Mouse (Mus musculus) embryonic facial prominence, embryonic 13.5 days (tissue): ENCODE measurements around the gene Htra2. TPM values are rescaled to one million over a fixed set of nuclear protein-coding genes. Genes with fewer than 3 reads are reported as not detected.

Source experiments
- ATAC-seq: fragments of 200-750 bp; cut with Nextera tagmentation; 2 replicates; pipeline ENCODE4 v1.8.0; 2017; ENCODE audit warnings: low read depth; ENCODE audit not compliant: insufficient number of reproducible peaks, insufficient read depth, low FRiP score, low TSS enrichment
- H3K27ac ChIP-seq: fragments of 300-500 bp; sonication (generic); 2 replicates; pipeline ENCODE4 v1.5.1; 2015; ENCODE audit warnings: moderate library complexity, mild to moderate bottlenecking, inconsistent platforms
- H3K27me3 ChIP-seq: fragments of 300-500 bp; sonication (generic); 2 replicates; pipeline ENCODE4 v1.6.1; 2015; ENCODE audit warnings: mild to moderate bottlenecking, inconsistent platforms
- H3K36me3 ChIP-seq: fragments of 300-500 bp; sonication (generic); 2 replicates; pipeline ENCODE4 v1.6.1; 2015; ENCODE audit warnings: mild to moderate bottlenecking, inconsistent platforms
- H3K4me1 ChIP-seq: fragments of 300-500 bp; sonication (generic); 2 replicates; pipeline ENCODE4 v1.6.1; 2015; ENCODE audit warnings: inconsistent platforms
- H3K4me2 ChIP-seq: fragments of 300-500 bp; sonication (generic); 2 replicates; pipeline ENCODE4 v1.6.1; 2015; ENCODE audit warnings: moderate library complexity, mild to moderate bottlenecking, inconsistent platforms
- H3K4me3 ChIP-seq: fragments of 300-500 bp; sonication (generic); 2 replicates; pipeline ENCODE4 v1.5.1; 2015; ENCODE audit warnings: mild to moderate bottlenecking, inconsistent platforms
- H3K9ac ChIP-seq: fragments of 300-500 bp; sonication (generic); 2 replicates; pipeline ENCODE4 v1.6.1; 2015; ENCODE audit warnings: mild to moderate bottlenecking, inconsistent platforms
- H3K9me3 ChIP-seq: fragments of 300-500 bp; sonication (generic); 2 replicates; pipeline ENCODE4 v1.6.1; 2016; ENCODE audit warnings: inconsistent platforms
- WGBS: fragments of 180-500 bp; shearing (Covaris S2); methylation state at CpG from one replicate; pipeline ENCODE4 v1.1.7; 2015; ENCODE audit warnings: mixed read lengths; 5-methylcytosine and 5-hydroxymethylcytosine counted together
- polyA plus RNA-seq: library from polyadenylated mRNA; unstranded; fragments of >200 nt; fragmentation: Nextera tagmentation; extraction: Ambion mirVana; gene quantifications from 2 replicates; pipeline ENCODE4 v1.2.1, GENCODE M21; 2015

Gene Htra2
- polyA plus RNA-seq, 1 experiment from 2014 or later, result 72.6 TPM

- Histone ChIP-seq H3K36me3 (no peaks in the 10 kb centered on the region), H3K4me1 (peaks cover 6% of the 10 kb centered on the region; the same call in 1 of the 2 replicates), H3K9ac (no peak overlapping the region), H3K27me3 (no peaks in the 10 kb centered on the region), H3K9me3 (no peaks in the 10 kb centered on the region), H3K4me2 (no peak overlapping the region), H3K4me3 (no peak overlapping the region), H3K27ac (peak overlapping the region; percentile 28; the same call in 1 of the 2 replicates)
- no peak for ATAC-seq
- 68% methylated on average over 12 of the region's 12 CpGs for WGBS
These were observed 40.3 kb downstream of the Htra2 start for GRCm38 (mm10) chr6:83014482-83015466.

- Histone ChIP-seq H3K36me3 (no peaks in the 10 kb centered on the region), H3K9ac (no peak overlapping the region; the same call in 1 of the 2 replicates), H3K4me1 (peaks cover 6% of the 10 kb centered on the region; the same call in 1 of the 2 replicates), H3K4me2 (no peak overlapping the region), H3K9me3 (no peaks in the 10 kb centered on the region), H3K27me3 (no peaks in the 10 kb centered on the region), H3K4me3 (no peak overlapping the region), H3K27ac (0 out of 2 replicates have a peak overlapping the region, but pooled peaks have one; percentile 11)
- 67% methylated on average over 5 of the region's 5 CpGs for WGBS
- no peak for ATAC-seq
These were observed 41.6 kb downstream of the Htra2 start for GRCm38 (mm10) chr6:83013444-83013843.

- H3K36me3 ChIP-seq, result no peaks in the 10 kb centered on the region
- H3K9ac ChIP-seq, result no peak overlapping the region
- H3K4me2 ChIP-seq, result no peak overlapping the region
- ATAC-seq, result no peak
- H3K4me1 ChIP-seq, result peaks cover 6% of the 10 kb centered on the region; the same call in 1 of the 2 replicates
- 77% methylated on average over 6 of the region's 6 CpGs for WGBS
- no peaks in the 10 kb centered on the region for H3K9me3 ChIP-seq
- H3K4me3 ChIP-seq, result no peak overlapping the region
- H3K27ac ChIP-seq, result no peak overlapping the region
- no peaks in the 10 kb centered on the region for H3K27me3 ChIP-seq
These were observed 43.3 kb downstream of the Htra2 start for GRCm38 (mm10) chr6:83011756-83012155.

- ATAC-seq, result no peak
- no peak overlapping the region for H3K4me2 ChIP-seq
- WGBS, result 84% methylated on average over 7 of the region's 7 CpGs
- H3K27me3 ChIP-seq, result no peaks in the 10 kb centered on the region
- H3K4me3 ChIP-seq, result no peak overlapping the region
- no peak overlapping the region for H3K9ac ChIP-seq
- H3K4me1 ChIP-seq, result peaks cover 6% of the 10 kb centered on the region; the same call in 1 of the 2 replicates
- no peaks in the 10 kb centered on the region for H3K36me3 ChIP-seq
- H3K27ac ChIP-seq, result no peak overlapping the region
- no peaks in the 10 kb centered on the region for H3K9me3 ChIP-seq
These were observed 43.8 kb downstream of the Htra2 start for GRCm38 (mm10) chr6:83011255-83011654.

GRCm38 (mm10) chr6:83010010-83010409, 45.1 kb downstream of the Htra2 start:
- Histone ChIP-seq H3K9me3 (no peaks in the 10 kb centered on the region), H3K4me1 (peaks cover 17% of the 10 kb centered on the region; the same call in 1 of the 2 replicates), H3K4me2 (no peak overlapping the region), H3K4me3 (no peak overlapping the region), H3K27ac (no peak overlapping the region), H3K9ac (no peak overlapping the region), H3K27me3 (no peaks in the 10 kb centered on the region), H3K36me3 (no peaks in the 10 kb centered on the region)
- 55% methylated on average over 7 of the region's 7 CpGs for WGBS
- ATAC-seq, result no peak

- Histone ChIP-seq H3K9me3 (no peaks in the 10 kb centered on the region), H3K4me1 (peaks cover 19% of the 10 kb centered on the region; the same call in 1 of the 2 replicates), H3K4me3 (no peak overlapping the region), H3K27ac (no peak overlapping the region), H3K9ac (no peak overlapping the region), H3K27me3 (no peaks in the 10 kb centered on the region), H3K4me2 (no peak overlapping the region), H3K36me3 (no peaks in the 10 kb centered on the region)
- WGBS, result 60% methylated on average over 3 of the region's 3 CpGs
- ATAC-seq, result no peak
These were observed 46.4 kb downstream of the Htra2 start for GRCm38 (mm10) chr6:83008659-83009058.

- Histone ChIP-seq H3K36me3 (no peaks in the 10 kb centered on the region), H3K4me1 (0 out of 2 replicates have a peak, but pooled peaks cover 13% of the 10 kb centered on the region), H3K4me2 (no peak overlapping the region), H3K9ac (no peak overlapping the region), H3K9me3 (no peaks in the 10 kb centered on the region), H3K27ac (no peak overlapping the region), H3K27me3 (no peaks in the 10 kb centered on the region), H3K4me3 (no peak overlapping the region)
- WGBS, result 77% methylated on average over 6 of the region's 6 CpGs
- ATAC-seq, result no peak
These were observed 49.0 kb downstream of the Htra2 start for GRCm38 (mm10) chr6:83006114-83006513.

GRCm38 (mm10) chr6:83005444-83006011, 49.5 kb downstream of the Htra2 start:
- H3K9me3 ChIP-seq, result no peaks in the 10 kb centered on the region
- ATAC-seq, result no peak
- 69% methylated on average over 10 of the region's 10 CpGs for WGBS
- no peak overlapping the region for H3K9ac ChIP-seq
- H3K27ac ChIP-seq, result peak overlapping the region; percentile 48
- H3K36me3 ChIP-seq, result no peaks in the 10 kb centered on the region
- H3K4me2 ChIP-seq, result no peak overlapping the region
- H3K27me3 ChIP-seq, result no peaks in the 10 kb centered on the region
- H3K4me3 ChIP-seq, result no peak overlapping the region
- 0 out of 2 replicates have a peak, but pooled peaks cover 13% of the 10 kb centered on the region for H3K4me1 ChIP-seq

- H3K4me3 ChIP-seq, result no peak overlapping the region
- 51% methylated on average over 7 of the region's 7 CpGs for WGBS
- H3K4me2 ChIP-seq, result no peak overlapping the region
- no peak for ATAC-seq
- H3K27ac ChIP-seq, result peak overlapping the region; percentile 48
- no peaks in the 10 kb centered on the region for H3K9me3 ChIP-seq
- H3K4me1 ChIP-seq, result 0 out of 2 replicates have a peak, but pooled peaks cover 13% of the 10 kb centered on the region
- H3K9ac ChIP-seq, result no peak overlapping the region
- no peaks in the 10 kb centered on the region for H3K36me3 ChIP-seq
- no peaks in the 10 kb centered on the region for H3K27me3 ChIP-seq
These were observed 50.2 kb downstream of the Htra2 start for GRCm38 (mm10) chr6:83004872-83005271.

- 62% methylated on average over 2 of the region's 2 CpGs for WGBS
These were observed 50.8 kb downstream of the Htra2 start for GRCm38 (mm10) chr6:83004309-83004708.

GRCm38 (mm10) chr6:83003850-83004249, 51.2 kb downstream of the Htra2 start:
- no peak overlapping the region for H3K4me3 ChIP-seq
- no peaks in the 10 kb centered on the region for H3K9me3 ChIP-seq
- 91% methylated on average over 5 of the region's 5 CpGs for WGBS
- no peaks in the 10 kb centered on the region for H3K36me3 ChIP-seq
- H3K27ac ChIP-seq, result no peak overlapping the region
- H3K4me1 ChIP-seq, result 0 out of 2 replicates have a peak, but pooled peaks cover 13% of the 10 kb centered on the region
- no peak for ATAC-seq
- no peaks in the 10 kb centered on the region for H3K27me3 ChIP-seq
- no peak overlapping the region for H3K9ac ChIP-seq
- no peak overlapping the region for H3K4me2 ChIP-seq

More at GRCm38 (mm10) chr6:83004309-83004708, 50.8 kb downstream of the Htra2 start:
- Histone ChIP-seq H3K36me3 (no peaks in the 10 kb centered on the region), H3K4me1 (0 out of 2 replicates have a peak, but pooled peaks cover 13% of the 10 kb centered on the region), H3K27ac (no peak overlapping the region), H3K27me3 (no peaks in the 10 kb centered on the region), H3K4me2 (no peak overlapping the region), H3K4me3 (no peak overlapping the region), H3K9me3 (no peaks in the 10 kb centered on the region), H3K9ac (no peak overlapping the region)
- ATAC-seq, result no peak
